Mouse (Mus musculus): ENCODE results near the gene Zbtb42.

Gene Zbtb42

DNA sequence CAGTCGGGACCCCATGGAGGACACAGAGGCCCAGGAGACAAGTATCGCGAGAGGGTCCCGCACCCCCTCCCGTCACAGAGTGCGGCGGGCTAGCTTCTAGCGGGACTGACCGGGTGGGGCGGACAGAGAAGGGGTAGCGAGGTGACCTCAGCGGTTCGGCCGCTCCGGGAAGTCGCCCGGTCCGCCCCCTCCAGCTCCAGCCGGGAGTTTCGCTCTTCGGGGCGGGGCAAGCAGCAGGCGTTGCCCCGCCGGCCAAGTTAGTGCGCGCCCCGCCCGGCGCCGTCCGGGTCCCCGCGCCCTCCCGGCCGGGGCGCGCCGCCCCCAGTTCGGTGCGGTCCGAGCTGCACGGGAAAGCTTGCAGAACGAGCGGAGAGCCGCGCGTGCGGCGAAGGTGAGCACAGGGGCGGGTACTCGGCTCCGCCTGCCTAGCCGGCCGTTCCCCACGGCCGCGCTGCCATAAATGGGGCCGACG lies at the start of gene Zbtb42:
Zbtb42 (plus strand) TSS at position 274 of the 472 bp plus-strand sequence.
- in situ Hi-C loops (cut with MboI; ENCODE audit: low sequenced_read_pairs), result no loop called here

DNA sequence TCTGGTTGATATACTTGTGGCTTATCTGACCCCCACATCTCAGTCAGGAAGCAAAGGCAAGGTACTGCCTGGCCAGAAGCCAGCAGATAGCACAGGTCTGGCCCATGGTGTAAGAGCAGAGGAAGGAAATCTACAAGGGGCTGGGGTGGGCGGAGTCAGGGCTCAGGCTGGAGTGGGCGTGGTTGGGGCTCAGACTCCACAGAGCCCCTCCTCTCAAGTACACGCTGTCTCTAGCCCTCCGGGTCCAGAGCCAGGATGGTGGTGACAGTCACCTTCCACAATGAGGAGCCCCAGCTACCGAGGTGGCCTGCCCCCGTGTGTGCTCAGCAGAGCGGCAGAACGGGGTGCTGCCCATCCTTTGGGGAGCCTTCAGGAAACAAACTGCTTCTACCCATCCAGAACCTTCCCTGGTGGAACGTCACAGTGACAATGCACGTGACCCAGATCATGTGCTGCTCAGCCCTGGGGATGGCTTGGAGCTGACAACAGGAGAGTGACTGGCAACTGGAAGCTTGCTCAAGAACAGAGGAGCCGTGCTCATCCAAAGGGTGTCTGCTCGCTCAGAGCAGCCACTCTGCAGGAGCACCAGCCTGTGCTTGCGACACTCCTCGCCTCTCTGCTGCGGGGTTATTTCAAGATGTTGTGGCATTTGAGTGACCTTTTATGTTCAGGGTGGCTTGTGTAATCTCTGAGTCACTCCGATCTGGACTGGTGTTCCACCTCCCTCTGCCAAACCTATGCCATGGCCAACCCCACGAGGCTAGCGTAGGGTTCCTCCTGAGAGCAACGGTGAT lies 49.5 kb upstream of the Zbtb42 start:
- in situ Hi-C loops (cut with MboI; ENCODE audit: low sequenced_read_pairs), result no loop called here

DNA sequence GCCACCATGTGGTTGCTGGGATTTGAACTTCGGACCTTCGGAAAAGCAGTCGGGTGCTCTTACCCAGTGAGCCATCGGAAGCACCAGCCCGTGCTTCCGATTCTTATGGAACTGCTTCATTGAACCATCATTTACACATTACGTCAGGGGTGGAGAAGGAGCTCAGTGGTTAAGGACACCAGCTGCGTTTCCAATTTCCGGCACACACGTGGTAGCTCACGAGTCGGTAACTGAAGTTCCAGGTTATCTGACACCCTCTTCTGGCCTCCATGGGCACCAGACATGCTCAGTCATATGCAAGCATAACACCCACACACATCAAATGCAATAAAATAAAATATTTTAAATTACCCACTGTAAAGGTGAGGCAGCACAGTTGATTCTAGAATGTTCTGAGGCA lies 48.6 kb upstream of the Zbtb42 start:
- in situ Hi-C loops (cut with MboI; ENCODE audit: low sequenced_read_pairs), result no loop called here

DNA sequence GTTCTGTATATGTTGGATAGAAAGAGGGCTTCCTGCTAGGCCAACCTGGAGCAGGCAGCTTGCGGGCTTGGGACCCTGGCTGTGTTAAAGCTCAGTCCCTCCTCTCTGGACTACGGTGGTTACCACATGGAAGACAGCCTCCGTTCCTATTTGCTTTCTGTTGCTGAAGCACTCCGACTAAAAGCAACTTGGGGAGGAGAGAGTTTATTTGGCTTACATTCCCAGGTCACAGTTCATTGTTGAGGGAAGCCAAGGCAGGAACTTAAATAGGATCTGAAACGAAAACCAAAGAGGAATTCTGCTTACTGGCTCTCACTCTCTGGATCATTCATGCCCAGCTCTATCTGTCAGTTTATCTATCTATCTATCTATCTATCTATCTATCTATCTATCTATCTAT lies 47.8 kb upstream of the Zbtb42 start:
- in situ Hi-C loops (cut with MboI; ENCODE audit: low sequenced_read_pairs), result no loop called here

DNA sequence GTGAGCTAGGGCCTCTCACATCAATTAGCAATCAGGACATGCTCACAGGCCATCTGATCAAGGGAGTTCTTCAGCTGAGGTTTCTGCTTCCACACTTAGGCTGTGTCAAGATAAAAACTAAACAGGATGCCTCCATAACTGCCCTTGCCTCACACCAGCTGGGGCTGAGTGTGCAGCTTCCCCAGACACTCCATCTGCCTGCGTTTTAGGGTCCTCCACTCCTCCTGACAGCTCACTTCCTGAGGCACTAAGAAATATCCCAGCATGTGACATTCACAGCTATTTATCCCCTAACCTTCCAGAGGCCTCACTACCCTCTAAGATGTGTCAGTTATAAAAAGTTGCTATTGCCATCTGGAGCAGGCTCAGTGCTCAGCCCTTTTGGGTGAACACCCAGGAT lies 47.2 kb upstream of the Zbtb42 start:
- in situ Hi-C loops (cut with MboI; ENCODE audit: low sequenced_read_pairs), result no loop called here

DNA sequence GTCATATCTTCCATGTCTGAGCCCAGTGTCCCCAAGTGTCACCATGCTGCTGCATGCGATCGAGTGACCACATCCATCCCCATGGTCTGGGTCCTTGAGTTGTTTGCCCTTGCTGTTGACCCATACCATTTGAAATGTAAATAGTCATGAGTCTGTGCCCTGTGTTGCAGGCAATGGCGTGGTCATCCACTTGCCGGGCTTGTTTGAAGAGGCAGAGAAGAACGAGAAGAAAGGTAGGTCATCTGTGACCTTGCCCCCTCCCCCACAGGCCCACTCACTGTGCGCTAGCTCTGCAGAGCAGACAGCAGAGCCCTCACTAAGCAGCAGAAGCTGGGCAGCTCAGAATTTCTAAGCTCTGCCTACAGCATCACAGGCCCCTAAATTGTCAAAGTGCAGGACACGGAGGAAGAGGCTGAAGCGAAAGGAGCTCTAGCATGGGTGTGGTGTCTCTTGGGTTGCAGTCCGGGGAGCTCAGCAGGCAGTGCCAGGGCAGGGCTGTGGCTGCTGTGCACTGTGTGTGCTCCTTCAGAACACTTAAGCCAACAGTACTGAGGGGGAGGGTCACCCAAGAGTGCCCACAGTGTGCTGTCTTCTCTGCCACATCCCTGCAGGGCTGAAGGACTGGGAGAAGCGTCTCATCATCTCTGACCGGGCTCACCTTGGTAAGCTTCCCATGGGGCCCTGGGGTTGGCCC lies 46.4 kb upstream of the Zbtb42 start:
- in situ Hi-C loops (cut with MboI; ENCODE audit: low sequenced_read_pairs), result no loop called here

DNA sequence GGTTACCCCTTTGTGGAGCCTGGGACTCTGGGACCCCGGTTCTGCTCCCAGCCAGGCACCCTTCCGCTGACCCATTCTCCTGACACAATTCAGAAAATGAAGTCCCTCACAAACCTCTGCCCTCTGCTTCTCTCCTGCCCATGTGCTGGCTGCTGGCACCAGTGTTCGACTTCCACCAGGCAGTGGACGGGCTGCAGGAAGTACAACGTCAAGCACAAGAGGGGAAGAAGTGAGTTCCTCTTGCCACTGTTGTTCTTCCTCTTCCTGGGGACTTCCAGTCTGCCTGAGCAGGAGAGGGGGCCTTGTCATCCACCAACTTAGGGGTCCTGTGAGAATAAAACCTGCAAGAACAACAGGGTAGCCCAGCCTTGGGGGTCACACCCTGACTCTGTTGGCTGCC lies 45.7 kb upstream of the Zbtb42 start:
- in situ Hi-C loops (cut with MboI; ENCODE audit: low sequenced_read_pairs), result no loop called here

DNA sequence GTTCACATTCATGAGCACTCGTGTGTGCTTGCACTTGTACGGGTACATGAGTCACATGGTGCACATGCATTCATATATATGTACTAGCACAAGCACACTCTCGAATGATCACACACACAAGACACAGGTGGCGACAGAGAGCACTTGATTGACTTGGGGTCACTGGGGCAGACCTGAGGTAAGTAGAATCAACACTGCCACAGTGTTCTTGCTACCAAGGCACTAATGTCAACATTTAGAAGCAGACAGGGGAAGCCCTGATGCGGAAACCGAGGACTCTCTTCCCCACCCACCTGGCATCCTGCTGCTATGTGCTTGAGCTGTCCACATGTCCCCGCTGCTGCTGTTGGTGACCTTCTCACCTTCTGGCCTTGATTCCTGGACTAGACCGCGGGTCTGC lies 44.9 kb upstream of the Zbtb42 start:
- in situ Hi-C loops (cut with MboI; ENCODE audit: low sequenced_read_pairs), result no loop called here

DNA sequence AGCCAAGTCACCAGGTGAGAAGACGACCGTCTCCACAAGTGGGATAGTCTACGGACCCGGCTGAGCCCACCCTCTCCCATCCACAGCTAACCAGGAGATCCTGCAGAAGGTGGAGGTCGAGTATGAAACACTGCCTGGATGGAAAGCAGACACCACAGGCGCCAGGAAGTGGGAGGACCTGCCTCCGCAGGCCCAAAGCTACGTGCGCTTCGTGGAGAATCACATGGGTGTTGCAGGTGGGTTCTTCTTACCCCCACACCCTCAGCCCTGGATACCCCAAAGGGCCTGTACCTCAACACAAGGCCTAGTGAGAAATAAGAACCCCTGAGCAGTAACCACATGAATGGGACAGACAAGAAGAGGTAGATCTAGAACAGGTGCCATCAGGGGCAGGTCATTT lies 39.1 kb upstream of the Zbtb42 start:
- in situ Hi-C loops (cut with MboI; ENCODE audit: low sequenced_read_pairs), result no loop called here

DNA sequence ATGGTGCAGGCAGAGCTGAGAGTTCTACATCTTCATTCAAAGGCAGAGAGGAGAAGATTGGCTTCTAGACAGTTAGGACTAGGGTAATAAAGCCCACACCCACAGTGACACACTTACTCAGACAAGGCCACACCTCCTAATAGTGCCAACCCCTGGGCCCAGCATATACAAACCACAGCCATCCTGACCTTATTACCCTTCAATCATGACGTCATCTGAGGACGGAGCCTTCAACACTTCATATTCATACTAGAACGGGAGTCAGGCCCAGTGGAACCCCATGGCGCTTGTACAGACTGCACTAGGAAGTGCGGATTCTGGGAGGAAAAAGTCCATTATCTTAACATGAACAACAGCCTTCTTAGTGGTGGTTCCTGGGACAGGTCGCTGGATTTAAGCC lies 35.5 kb upstream of the Zbtb42 start:
- in situ Hi-C loops (cut with MboI; ENCODE audit: low sequenced_read_pairs), result no loop called here

DNA sequence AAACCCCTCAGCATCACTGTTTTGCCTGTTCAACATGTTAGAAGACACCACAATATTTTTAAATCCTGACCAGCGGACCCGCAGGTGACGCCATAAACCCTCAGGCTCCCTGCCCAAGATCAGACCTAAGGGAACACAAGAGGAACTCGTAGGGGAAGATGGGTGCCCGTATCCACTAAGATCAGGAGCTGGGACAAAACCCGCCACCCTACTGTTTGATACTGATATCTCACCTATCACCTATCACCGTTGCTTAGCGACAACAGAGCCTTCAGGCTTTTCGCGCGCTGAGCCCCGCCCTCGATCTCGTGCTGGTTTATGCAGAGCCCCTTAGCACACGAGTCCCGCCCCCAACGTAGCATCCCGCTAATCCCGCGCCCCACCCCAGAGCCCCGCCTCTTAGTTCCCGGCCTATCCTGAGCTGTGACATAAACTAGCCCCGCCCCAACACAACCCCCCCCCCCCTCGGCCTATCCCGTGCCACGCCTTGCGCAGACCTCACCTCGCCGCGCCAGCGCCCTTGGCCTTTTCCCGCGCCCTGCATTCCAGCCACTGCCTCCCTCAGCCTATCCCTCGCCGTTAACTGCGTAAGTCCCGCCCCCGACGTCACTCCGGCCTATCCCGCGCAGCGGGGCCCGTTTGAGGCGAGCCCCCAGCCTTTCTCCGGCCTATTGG lies 34.3 kb upstream of the Zbtb42 start, which contains the start of gene Siva1:
Siva1 (plus strand) TSS at position 500 of the 675 bp plus-strand sequence.
- in situ Hi-C loops (cut with MboI; ENCODE audit: low sequenced_read_pairs), result no loop called here

DNA sequence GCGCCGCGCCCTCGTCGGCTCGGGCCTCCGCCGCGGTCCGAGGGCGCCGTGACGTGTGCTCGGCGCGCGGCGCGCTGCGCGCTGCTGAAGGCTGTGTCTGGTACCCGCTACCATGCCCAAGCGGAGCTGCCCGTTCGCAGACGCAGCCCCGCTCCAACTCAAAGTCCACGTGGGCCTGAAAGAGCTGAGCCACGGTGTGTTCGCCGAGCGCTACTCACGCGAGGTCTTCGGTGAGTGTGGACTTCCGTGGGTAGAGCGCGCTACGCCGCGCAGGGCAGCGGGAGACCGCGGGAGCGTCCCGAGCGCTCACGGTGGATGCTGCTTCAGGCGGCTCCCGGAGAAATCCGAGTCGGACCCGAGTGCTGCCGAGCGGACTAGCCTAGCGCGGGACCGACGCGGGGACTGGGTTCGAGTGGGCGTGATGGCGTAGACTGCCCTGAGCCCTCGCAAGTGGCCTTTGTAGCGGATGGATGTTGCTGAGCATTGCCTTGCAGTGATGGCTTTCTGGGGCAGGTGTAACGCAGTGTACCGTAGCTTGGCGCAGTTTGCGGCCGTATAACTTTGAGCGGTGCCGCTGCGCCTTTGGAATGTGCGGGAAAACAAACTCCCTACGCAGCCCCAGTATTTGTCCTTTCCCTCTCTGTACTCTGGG lies 33.6 kb upstream of the Zbtb42 start:
- in situ Hi-C loops (cut with MboI; ENCODE audit: low sequenced_read_pairs), result no loop called here

DNA sequence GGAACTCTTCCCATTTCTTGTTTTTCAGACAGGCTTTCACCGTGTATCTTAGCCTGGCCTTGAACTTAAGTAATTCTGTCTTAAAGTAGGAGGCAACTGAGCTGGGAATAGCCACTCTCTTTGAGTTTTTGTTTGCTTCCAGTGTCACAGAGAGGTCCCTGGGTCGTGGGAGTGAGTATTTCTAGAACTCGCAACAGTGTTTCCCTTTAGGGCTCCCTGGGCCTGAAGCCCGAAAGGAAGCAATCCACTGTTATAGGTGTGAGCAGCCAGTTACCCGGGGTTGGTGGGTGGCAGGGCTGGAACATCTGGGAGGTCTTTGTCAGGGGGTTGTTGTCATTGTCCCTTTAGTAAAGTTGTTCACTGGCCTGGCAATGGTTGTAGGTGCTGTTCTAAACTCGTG lies 32.5 kb upstream of the Zbtb42 start:
- in situ Hi-C loops (cut with MboI; ENCODE audit: low sequenced_read_pairs), result no loop called here

DNA sequence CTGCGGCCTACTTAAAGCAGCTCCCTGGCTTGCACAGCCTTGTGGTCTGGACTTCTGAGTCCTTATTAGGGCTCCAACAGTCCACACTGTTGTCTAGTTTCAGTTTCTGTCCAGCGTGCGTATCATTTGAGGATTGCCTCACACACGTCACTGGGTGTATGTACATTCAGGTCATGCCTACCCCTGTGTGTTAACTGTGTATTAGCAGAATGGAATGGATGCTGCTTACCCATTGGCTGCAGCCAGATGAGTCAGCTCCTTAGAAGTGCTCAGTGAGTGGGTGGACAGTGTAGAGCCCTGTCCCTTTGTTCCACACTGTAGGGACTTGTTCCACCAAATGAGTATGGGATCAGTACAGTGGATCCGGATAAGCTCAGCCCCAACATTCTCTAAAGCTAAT lies 30.5 kb upstream of the Zbtb42 start:
- in situ Hi-C loops (cut with MboI; ENCODE audit: low sequenced_read_pairs), result no loop called here

DNA sequence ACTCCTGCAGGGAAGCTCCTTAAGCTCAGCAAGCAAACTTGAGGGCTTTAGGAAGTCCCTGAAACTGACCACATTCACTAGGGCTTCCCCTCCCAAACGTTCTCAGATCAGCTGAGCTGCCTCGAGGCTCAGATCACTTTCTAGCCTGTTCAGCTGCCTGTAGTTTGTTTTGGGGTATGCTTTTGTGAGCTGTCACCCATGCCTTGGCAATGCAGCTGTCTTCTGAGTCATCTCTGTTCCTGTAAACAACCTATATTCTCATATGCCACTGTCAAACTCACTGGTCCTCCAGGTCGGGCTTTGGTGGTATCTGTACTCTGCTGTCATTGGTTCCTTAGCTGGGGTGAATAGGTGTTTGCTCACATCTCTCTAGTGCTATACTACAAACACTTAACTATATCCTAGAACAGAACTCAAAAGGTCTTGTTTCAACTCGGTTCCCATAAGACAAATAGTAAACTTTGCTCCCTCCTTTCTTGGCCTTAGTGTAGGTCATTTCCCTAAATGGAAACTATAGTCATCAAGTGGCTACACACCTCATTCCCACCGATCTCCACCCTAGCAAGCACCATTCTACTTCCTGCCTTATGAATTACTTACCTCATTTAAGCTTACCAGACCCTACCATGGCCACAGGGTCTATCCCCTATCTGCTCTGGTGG lies 26.7 kb upstream of the Zbtb42 start:
- in situ Hi-C loops (cut with MboI; ENCODE audit: low sequenced_read_pairs), result no loop called here

DNA sequence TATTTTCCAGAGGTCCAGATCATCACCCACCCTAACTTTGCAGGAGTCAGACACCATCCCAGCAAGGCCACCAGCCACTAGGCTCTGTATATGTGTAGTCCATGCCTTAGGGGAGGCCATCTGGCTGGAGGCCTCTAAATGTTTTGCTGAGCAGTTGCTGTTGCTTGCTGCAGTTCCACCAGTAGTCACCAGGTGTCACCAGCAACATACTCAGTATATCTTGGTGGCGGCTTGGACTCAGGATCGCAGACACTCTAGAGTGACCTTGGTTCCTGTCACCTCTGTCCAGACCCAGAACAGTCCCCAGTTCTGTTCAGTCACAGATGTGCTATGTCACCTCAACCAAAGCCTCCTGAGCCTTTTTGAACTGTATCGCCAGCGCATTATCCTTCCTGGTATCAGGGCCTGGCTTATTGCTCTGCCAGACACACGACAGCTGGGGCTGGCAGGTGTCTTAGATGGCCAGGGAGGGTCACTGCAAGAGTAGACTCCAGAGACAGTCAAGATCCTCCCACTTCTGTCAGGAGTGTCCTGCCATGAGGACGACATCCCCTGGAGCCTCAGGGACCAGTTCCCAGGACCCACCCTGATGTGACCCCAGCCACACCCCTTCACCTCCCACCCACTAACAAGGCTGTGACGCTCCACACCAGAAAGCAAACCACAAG lies 25.3 kb upstream of the Zbtb42 start:
- in situ Hi-C loops (cut with MboI; ENCODE audit: low sequenced_read_pairs), result no loop called here

DNA sequence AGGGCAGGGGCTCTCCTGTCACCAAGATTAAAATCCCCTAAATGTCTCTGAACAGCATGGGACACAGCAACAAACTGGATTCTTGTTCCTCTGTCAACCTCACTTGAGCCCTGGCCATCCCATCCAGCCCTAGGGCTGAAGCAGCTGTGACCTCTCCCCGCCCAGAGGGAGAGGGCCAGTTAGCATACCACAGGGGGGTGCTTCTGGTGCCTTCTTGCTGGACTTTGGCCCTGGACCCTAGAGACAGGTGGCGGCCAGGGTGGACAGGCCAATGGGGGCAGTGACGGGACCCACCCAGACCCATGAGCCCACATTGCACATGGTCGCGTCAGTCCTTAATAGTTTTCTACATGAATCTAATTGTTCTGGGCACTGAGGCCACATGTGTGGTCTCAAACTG lies 24.6 kb upstream of the Zbtb42 start:
- in situ Hi-C loops (cut with MboI; ENCODE audit: low sequenced_read_pairs), result no loop called here

DNA sequence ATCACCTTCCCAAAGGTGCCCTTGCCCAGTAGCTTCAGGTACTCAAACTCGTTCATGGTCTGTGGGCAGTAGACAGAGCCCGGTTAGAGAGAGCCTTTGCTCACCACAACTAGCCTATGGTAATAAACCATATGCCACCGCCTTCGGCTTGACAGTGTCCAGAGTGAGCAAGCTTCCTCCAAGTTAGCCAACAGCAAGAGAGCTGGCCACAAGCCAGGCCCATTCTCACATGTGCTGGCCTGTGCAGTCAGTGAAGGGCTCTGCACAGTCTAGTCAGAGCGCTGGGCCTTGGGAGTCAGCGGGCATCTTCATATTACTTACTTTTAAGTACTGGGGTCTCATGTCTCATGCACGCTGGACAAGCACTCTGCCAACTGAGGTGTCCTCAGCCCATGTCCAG lies 20.0 kb upstream of the Zbtb42 start:
- in situ Hi-C loops (cut with MboI; ENCODE audit: low sequenced_read_pairs), result no loop called here

DNA sequence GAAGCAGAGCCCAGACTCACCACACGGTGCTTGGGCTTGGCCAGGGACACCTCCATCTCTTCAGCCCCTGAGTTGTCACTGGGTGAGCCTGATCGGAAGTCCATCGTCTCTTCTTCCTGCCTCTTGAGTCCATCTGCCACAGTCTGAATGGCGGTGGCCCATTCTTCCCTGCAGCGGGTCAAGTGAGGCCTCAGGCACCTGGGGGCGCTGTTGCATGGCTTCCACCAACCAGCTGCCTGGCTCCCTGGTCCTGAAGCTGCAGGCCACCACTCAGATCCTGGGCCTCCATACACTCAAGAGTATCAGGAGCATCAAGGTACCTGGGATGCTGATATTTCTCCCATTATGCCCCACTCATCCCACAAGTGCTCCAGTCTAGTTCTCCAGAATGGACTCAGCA lies 19.5 kb upstream of the Zbtb42 start:
- in situ Hi-C loops (cut with MboI; ENCODE audit: low sequenced_read_pairs), result no loop called here
